Mouse (Mus musculus) monocyte, adult 2 months (primary cell): Measurements from ENCODE around the gene Gart.

ENCODE experiments used
- DNase-seq, 2 experiments: peaks; one replicate each; pipeline ENCODE4 v3.0.0; 2022; ENCODE audit warnings: low spot score in 2 of 2, low read depth in 1 of 2

Gart gene

DNA sequence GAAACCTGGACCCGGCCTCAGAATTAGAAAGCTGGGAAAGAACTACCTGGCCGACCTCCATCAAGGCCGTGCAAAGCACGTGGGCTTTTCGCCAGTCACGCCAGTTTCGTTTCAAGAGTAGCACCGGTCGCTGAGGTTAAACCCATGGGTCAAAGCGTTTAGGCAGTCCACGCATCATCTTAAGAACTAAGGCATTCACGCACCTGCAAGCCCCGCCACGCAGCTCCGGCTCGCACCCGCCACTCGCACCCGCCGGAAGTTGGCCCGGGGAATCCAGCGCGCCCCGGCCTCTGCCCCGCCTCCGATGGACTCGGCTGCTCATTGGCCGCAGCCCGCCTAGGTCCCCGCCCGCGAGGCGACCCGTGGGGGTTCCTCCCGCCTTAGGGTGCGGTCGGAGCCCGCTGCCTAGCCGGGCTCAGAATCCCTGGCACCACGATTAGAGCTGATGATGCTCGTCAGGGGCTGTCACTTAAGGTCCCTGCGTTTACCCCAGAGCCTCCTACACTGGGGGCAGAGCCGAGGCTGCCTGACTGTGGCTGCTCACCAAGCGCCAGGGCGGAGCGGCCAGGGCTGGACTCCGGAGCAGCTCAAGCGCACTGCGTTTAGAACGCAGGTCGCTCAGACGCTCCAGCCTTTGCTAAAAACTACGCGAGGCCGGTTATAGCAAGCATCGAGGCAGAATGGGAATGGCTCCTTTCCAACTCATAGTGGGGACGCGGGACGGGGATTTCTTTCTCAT lies at the start of gene Gart:
Gene Gart, minus strand, starts transcription at position 272 of the 739 bp plus-strand sequence.
- peak; percentile 82 to 90 for DNase-seq

- DNase-seq: no peak
Observed at GRCm38 (mm10) chr16:91695108-91695755, 48.5 kb upstream of the Gart start.

DNA sequence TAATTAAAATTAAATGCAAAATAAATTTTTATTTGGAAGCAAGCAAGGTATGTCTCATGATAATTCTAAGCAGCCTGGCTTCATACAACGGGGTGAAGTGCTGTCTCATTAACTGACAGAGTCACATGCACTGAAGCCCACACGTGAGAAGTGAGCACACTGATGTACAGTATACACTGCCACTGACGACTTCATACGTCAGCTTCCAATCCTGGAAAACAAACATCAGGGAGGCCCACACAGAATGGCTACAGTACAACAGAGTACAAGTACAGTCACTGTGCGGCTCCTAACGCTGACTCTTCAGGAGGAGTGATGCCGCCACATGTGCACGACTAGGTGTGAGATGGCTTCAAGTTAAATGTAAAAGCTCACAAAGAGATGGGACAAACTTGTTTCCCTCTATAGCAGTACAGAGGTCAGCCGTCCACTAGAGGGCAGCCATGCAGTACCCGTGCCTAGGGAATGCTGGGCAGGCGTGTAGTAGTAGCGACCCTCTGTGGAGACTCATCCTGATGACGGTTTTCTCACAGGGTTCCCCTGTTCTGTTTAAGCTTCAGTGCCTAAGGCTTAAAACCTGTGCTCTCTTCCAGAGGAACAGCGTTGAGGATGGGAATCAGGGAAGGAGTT lies 47.8 kb upstream of the Gart start:
- DNase-seq: no peak

DNA sequence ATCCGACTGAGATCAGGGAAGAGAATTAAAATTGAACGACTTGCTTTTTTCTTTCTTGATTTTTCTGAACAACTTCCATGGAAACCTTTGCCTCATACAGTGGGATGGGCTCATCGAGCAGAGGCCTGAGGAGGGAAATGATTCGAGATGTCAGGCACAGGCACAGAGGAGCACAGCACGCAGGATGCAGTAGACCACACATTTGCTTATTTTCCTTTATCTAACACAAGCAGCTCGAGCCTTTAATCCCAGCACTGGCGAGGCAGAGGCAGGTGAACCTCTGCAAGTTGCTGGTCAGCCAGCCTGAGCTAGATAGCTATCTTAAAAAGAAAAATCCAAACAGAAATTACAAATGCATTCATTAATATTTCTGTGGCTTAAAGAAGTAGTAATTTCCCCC lies 43.0 kb upstream of the Gart start:
- no peak for DNase-seq

DNA sequence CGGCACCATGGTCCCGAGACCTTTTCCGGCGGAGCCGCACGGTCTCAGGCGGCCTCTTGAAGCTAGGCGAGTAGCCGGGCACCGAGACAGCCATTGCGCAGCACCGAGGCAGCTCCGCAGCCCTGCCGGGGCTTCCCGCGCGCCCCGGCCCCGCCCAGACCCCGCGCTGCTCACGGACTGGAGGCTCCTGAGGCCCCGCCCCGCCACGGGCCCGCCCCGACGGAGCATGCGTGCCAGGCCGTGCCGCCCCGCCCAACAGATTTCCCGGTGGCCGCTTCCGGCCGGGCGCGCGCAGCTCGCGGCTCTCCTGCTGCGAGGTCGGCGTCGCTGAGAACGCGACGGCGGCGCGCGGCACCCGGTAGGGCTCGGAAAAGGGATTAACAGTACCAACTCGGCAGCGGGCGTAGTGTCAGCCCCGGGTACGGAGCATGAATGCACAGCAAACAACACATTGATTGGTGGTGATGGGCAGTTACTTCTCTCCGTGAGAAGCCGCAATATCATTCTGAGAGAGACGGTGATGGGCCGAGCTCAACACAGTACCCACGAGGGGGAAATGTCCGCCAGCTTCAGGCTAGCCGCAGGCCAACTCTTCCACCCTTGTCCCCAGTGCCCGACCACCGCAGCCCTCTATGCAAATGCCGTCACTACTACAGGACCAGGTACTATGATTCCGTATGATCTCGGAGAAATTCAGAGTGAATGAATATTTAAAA lies 42.0 kb upstream of the Gart start, which contains the start of gene Donson:
Gene Donson, minus strand, starts transcription at position 152 of the 716 bp plus-strand sequence.
- peak; percentile 59 to 84 for DNase-seq

DNA sequence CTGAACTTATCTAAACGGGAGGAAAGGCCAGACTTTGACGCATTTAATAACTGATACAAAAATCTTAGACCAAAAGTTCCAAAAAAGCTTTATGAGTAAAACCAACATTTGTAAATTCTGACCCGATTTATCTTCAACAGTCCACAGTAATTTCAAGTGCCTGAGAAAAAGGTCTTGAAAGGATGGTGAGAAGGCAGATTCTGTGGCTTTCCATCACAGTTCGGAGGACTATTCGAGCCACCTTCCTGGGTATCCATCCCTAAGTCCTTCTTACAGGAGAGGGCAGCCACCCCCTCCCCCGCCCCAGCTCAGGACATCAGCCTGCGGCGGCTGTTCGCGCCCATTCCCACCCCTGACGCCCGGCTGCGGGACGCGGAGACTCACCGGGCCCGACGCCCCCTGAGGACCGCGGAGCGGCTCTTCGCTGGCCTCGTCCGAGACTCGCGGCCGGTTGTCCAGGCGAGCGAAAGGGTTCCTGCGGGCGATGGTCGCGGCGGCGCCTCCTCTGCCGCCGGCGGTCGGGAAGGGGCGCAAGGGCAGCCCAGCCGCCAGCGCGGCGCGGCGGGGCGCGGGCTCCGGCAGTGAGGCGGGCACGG lies 41.4 kb upstream of the Gart start:
- no peak for DNase-seq

GRCm38 (mm10) chr16:91686369-91686768 lies 39.6 kb upstream of the Gart start:
- no peak for DNase-seq

GRCm38 (mm10) chr16:91685526-91685925 lies 38.8 kb upstream of the Gart start:
- no peak for DNase-seq

GRCm38 (mm10) chr16:91680656-91681055 lies 33.9 kb upstream of the Gart start:
- DNase-seq: no peak

- DNase-seq: no peak
Observed at GRCm38 (mm10) chr16:91678147-91678911, 31.6 kb upstream of the Gart start.

- no peak for DNase-seq
Observed at GRCm38 (mm10) chr16:91674500-91674899, 27.7 kb upstream of the Gart start.

DNA sequence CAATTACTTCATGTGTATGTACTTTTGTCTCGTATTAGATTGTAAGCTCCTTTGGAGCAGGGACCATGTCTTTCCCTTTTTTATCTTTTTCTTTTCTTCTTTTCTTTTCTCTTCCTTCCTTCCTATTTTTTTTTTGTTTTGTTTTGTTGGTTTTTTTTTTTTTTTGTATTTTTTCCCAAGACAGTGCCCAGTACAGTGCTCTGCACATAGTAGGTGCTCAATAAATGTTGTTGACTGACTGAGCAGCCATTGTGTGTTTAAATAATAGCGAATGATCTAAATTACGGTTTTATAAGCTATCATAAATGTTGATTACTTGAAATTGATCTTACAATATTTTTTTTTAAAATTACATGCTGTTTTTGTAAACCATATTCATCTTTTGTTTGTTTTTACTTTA lies 17.0 kb upstream of the Gart start:
- no peak for DNase-seq

DNA sequence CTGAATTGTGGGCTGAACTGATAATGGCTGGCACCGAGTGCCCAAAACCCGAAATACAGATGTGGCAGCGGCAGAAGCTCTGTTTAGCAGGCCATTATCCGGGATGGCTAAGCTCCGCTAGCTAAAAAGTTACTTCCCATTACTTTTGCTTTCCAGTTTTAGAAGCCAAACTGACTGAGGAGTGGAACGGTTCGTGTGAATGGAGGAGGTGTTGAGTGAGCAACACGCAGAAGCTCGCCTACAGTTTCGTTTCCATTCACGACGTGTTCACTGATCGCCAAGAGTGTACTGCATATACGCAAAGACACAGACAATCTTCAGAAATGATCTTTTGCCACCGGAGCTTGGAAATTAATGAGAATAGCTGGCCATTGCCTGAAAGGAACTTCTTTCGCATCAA lies 15.6 kb upstream of the Gart start:
- DNase-seq: no peak

DNA sequence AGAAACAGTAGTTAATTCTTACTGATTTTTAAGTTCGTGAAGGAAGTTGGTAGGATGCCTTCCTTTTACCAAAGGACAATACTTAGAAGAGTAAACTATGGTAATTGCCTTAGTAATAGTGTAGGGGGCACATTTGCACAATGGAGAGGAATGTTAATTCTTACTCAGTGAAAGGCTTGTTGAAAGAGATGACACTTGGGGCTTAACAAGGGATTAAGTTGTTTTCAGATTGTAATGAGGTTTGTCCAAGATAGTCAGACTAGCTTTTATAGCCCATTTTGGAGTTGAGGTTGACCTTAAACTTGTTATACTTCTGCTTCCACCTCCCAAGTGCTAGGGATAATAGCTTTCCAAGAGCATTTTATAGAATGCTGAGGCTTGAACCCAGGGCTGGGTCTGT lies 14.6 kb upstream of the Gart start:
- DNase-seq: no peak

DNA sequence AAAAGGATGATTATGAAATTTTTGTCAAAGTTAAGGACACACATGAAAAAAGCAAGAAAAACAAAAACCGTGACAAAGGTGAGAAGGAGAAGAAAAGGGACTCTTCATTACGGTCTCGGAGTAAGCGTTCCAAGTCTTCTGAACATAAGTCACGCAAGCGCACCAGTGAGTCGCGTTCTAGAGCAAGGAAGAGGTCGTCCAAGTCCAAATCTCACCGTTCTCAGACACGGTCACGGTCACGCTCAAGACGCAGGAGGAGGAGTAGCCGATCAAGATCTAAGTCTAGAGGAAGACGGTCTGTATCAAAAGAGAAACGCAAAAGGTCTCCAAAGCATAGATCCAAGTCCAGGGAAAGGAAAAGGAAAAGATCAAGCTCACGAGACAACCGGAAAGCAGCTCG lies 13.0 kb upstream of the Gart start:
- no peak for DNase-seq

DNA sequence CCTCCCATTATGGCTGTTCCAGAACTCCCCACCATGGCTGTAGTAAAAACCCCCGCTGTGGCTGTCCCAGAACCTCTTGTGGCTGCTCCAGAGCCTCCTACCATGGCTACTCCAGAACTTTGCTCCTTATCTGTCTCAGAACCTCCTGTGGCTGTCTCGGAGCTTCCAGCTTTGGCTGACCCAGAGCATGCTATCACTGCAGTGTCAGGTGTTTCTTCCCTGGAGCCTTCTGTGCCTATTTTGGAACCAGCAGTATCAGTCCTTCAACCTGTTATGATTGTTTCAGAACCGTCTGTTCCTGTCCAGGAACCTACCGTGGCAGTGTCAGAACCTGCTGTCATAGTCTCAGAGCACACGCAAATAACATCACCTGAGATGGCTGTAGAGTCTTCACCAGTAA lies 11.7 kb upstream of the Gart start:
- DNase-seq: no peak

DNA sequence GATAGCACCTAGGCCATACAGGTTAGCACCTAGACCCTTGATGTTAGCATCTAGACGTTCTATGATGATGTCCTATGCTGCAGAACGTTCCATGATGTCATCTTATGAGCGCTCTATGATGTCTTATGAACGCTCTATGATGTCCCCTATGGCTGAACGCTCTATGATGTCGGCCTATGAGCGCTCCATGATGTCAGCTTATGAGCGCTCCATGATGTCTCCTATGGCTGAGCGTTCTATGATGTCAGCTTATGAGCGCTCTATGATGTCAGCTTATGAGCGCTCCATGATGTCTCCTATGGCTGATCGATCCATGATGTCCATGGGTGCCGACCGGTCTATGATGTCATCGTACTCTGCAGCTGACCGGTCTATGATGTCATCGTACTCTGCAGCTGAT lies 10.5 kb upstream of the Gart start:
- no peak for DNase-seq

GRCm38 (mm10) chr16:91655285-91655684 lies 8.5 kb upstream of the Gart start:
- no peak for DNase-seq

DNA sequence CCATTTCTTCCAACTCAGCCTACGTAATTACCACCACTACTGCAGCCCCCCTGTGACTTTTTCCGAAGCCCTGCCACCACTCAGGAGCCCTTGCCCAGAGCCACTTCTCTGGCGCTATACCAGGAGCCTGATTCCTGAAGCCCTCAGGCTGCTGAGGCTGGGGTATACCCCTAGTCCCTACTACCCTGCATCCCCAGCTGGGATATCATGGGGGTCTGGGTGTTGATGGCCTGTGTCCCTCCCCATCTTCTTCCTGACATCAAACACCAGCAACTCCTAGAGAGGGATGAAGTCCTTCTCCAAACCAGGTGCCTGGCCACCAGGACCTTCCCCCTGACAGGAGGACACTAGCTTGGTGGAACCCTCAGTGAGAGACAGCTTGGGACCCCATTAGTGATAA lies 5.4 kb upstream of the Gart start:
- no peak for DNase-seq

- no peak for DNase-seq
Observed at GRCm38 (mm10) chr16:91649781-91650180, 3.0 kb upstream of the Gart start.

GRCm38 (mm10) chr16:91649246-91649645 lies 2.5 kb upstream of the Gart start:
- DNase-seq: no peak
